ENCODE assay signal across 14 mouse cellular contexts in genomic region chr7:129079786-129080185, GRCm38 (mm10).
"Had no signal": no experiment of that assay in that cellular context is flagged by ENCODE, and none has a peak within 500 bp of the region (broad histone marks: within the 10 kb centered on the region; RNA-seq: fewer than 3 reads in every experiment).

No protein-coding gene starts in this region.

- H3K4me1 ChIP-seq: limb, embryonic 15.5 days; liver, embryonic 13.5 days; megakaryocyte, embryonic 14.5 days; midbrain, embryonic 12.5 days; neural tube, embryonic 12.5 days had no signal

- H3K9me3 ChIP-seq: limb, embryonic 15.5 days; midbrain, embryonic 12.5 days; neural tube, embryonic 12.5 days had no signal

- ATAC-seq: lung, postnatal 0 days had no signal

- H3K36me3 ChIP-seq: limb, embryonic 15.5 days; liver, embryonic 13.5 days; midbrain, embryonic 12.5 days; neural tube, embryonic 12.5 days had no signal

- H3K27me3 ChIP-seq: limb, embryonic 15.5 days; liver, embryonic 13.5 days; megakaryocyte, embryonic 14.5 days; midbrain, embryonic 12.5 days; neural tube, embryonic 12.5 days had no signal

- H3K4me2 ChIP-seq: limb, embryonic 15.5 days; liver, embryonic 13.5 days; midbrain, embryonic 12.5 days; neural tube, embryonic 12.5 days had no signal

- DNase-seq: kidney, adult 11 months; kidney, adult 9 months; kidney, postnatal 14 days; liver, embryonic 13.5 days; lung, adult 18-20 months; lung, postnatal 4 days; right cerebral cortex, postnatal 25 days; thymus, postnatal 4 days had no signal

- H3K9ac ChIP-seq: limb, embryonic 15.5 days; liver, embryonic 13.5 days; midbrain, embryonic 12.5 days; neural tube, embryonic 12.5 days had no signal

- H3K4me3 ChIP-seq: limb, embryonic 15.5 days; liver, embryonic 13.5 days; megakaryocyte, embryonic 14.5 days; midbrain, embryonic 12.5 days; neural tube, embryonic 12.5 days had no signal

- H3K27ac ChIP-seq: limb, embryonic 15.5 days; liver, embryonic 13.5 days; midbrain, embryonic 12.5 days; neural tube, embryonic 12.5 days; stomach, postnatal 0 days had no signal
